40 mouse cellular contexts compared by ENCODE assay signal in genomic region chr16:59269097-59269496, GRCm38 (mm10). TPM values are rescaled to one million over a fixed set of nuclear protein-coding genes. Genes with fewer than 3 reads are reported as not detected.
"Had no signal": no experiment of that assay in that cellular context is flagged by ENCODE, and none has a peak within 500 bp of the region (broad histone marks: within the 10 kb centered on the region; RNA-seq: fewer than 3 reads in every experiment).

No protein-coding gene starts in this region.

RNA-seq across cellular contexts. Expression of gene Olfr201, which starts 3.3 kb away (rescaled TPM):
- total RNA-seq: left cerebral cortex, postnatal 10 days; left cerebral cortex, postnatal 14 days; left cerebral cortex, postnatal 25 days; left cerebral cortex, postnatal 36 days; left cerebral cortex, postnatal 4 days; liver, adult 2 months; megakaryocyte progenitor cell, adult 5-6 weeks; megakaryocyte, adult 5-6 weeks; megakaryocyte-erythroid progenitor cell, adult 5-6 weeks; midbrain, postnatal 0 days; monocyte, adult 5-6 weeks had no signal
- polyA plus RNA-seq: limb, embryonic 10.5 days; limb, embryonic 11.5 days; limb, embryonic 12.5 days; limb, embryonic 13.5 days; limb, embryonic 14.5 days; limb, embryonic 15.5 days; liver, adult 2 months; liver, embryonic 11.5 days; liver, postnatal 0 days; lung, adult 2 months; lung, embryonic 14.5 days; lung, embryonic 15.5 days; lung, embryonic 16.5 days; lung, postnatal 0 days; macrophage; midbrain, embryonic 11.5 days; midbrain, embryonic 12.5 days; midbrain, embryonic 13.5 days; midbrain, embryonic 14.5 days; midbrain, embryonic 15.5 days; midbrain, embryonic 16.5 days; midbrain, postnatal 0 days; myocyte; neural tube, embryonic 11.5 days; neural tube, embryonic 12.5 days had no signal

RNA-seq across cellular contexts. Expression of gene Olfr202, which starts 17.5 kb away (rescaled TPM):
- total RNA-seq: left cerebral cortex, postnatal 10 days; left cerebral cortex, postnatal 14 days; left cerebral cortex, postnatal 25 days; left cerebral cortex, postnatal 36 days; left cerebral cortex, postnatal 4 days; liver, adult 2 months; megakaryocyte progenitor cell, adult 5-6 weeks; megakaryocyte, adult 5-6 weeks; megakaryocyte-erythroid progenitor cell, adult 5-6 weeks; midbrain, postnatal 0 days; monocyte, adult 5-6 weeks had no signal
- polyA plus RNA-seq: limb, embryonic 10.5 days; limb, embryonic 11.5 days; limb, embryonic 12.5 days; limb, embryonic 13.5 days; limb, embryonic 14.5 days; limb, embryonic 15.5 days; liver, adult 2 months; liver, embryonic 11.5 days; liver, embryonic 12.5 days; liver, embryonic 13.5 days; liver, embryonic 14.5 days; liver, embryonic 15.5 days; liver, embryonic 16.5 days; liver, postnatal 0 days; lung, adult 2 months; lung, embryonic 14.5 days; lung, embryonic 15.5 days; lung, embryonic 16.5 days; lung, postnatal 0 days; macrophage; midbrain, embryonic 10.5 days; midbrain, embryonic 11.5 days; midbrain, embryonic 12.5 days; midbrain, embryonic 13.5 days; midbrain, embryonic 14.5 days; midbrain, embryonic 15.5 days; midbrain, embryonic 16.5 days; midbrain, postnatal 0 days; myocyte; neural tube, embryonic 11.5 days; neural tube, embryonic 12.5 days had no signal

RNA-seq across cellular contexts. Expression of gene Olfr203, which starts 29.6 kb away (rescaled TPM):
- total RNA-seq: left cerebral cortex, postnatal 10 days; left cerebral cortex, postnatal 14 days; left cerebral cortex, postnatal 25 days; left cerebral cortex, postnatal 36 days; left cerebral cortex, postnatal 4 days; liver, adult 2 months; megakaryocyte progenitor cell, adult 5-6 weeks; megakaryocyte, adult 5-6 weeks; megakaryocyte-erythroid progenitor cell, adult 5-6 weeks; midbrain, postnatal 0 days; monocyte, adult 5-6 weeks had no signal
- polyA plus RNA-seq: limb, embryonic 10.5 days; limb, embryonic 11.5 days; limb, embryonic 12.5 days; limb, embryonic 13.5 days; limb, embryonic 14.5 days; limb, embryonic 15.5 days; liver, adult 2 months; liver, embryonic 11.5 days; liver, embryonic 12.5 days; liver, embryonic 13.5 days; liver, embryonic 14.5 days; liver, embryonic 15.5 days; liver, embryonic 16.5 days; liver, postnatal 0 days; lung, adult 2 months; lung, embryonic 14.5 days; lung, embryonic 15.5 days; lung, embryonic 16.5 days; lung, postnatal 0 days; macrophage; midbrain, embryonic 10.5 days; midbrain, embryonic 11.5 days; midbrain, embryonic 12.5 days; midbrain, embryonic 13.5 days; midbrain, embryonic 14.5 days; midbrain, embryonic 15.5 days; midbrain, embryonic 16.5 days; midbrain, postnatal 0 days; myocyte; neural tube, embryonic 11.5 days; neural tube, embryonic 12.5 days had no signal

RNA-seq across cellular contexts. Expression of gene Olfr204, which starts 49.0 kb away (rescaled TPM):
- total RNA-seq: left cerebral cortex, postnatal 10 days; left cerebral cortex, postnatal 25 days; liver, adult 2 months; megakaryocyte, adult 5-6 weeks; megakaryocyte-erythroid progenitor cell, adult 5-6 weeks; midbrain, postnatal 0 days; monocyte, adult 5-6 weeks had no signal
- polyA plus RNA-seq: limb, embryonic 10.5 days; limb, embryonic 11.5 days; limb, embryonic 12.5 days; limb, embryonic 13.5 days; limb, embryonic 14.5 days; limb, embryonic 15.5 days; liver, adult 2 months; liver, embryonic 11.5 days; liver, embryonic 12.5 days; liver, embryonic 13.5 days; liver, embryonic 14.5 days; liver, embryonic 15.5 days; liver, embryonic 16.5 days; liver, postnatal 0 days; lung, adult 2 months; lung, embryonic 14.5 days; lung, embryonic 15.5 days; lung, embryonic 16.5 days; lung, postnatal 0 days; macrophage; midbrain, embryonic 10.5 days; midbrain, embryonic 11.5 days; midbrain, embryonic 12.5 days; midbrain, embryonic 13.5 days; midbrain, embryonic 14.5 days; midbrain, embryonic 15.5 days; midbrain, embryonic 16.5 days; midbrain, postnatal 0 days; myocyte; neural tube, embryonic 11.5 days; neural tube, embryonic 12.5 days had no signal

RNA-seq across cellular contexts. Expression of gene Olfr199, which starts 49.5 kb away (rescaled TPM):
- total RNA-seq: left cerebral cortex, postnatal 10 days; left cerebral cortex, postnatal 14 days; left cerebral cortex, postnatal 25 days; left cerebral cortex, postnatal 36 days; left cerebral cortex, postnatal 4 days; liver, adult 2 months; megakaryocyte progenitor cell, adult 5-6 weeks; megakaryocyte, adult 5-6 weeks; megakaryocyte-erythroid progenitor cell, adult 5-6 weeks; midbrain, postnatal 0 days; monocyte, adult 5-6 weeks had no signal
- polyA plus RNA-seq: limb, embryonic 10.5 days; limb, embryonic 11.5 days; limb, embryonic 12.5 days; limb, embryonic 13.5 days; limb, embryonic 14.5 days; limb, embryonic 15.5 days; liver, adult 2 months; liver, embryonic 11.5 days; liver, embryonic 12.5 days; liver, embryonic 13.5 days; liver, embryonic 14.5 days; liver, embryonic 15.5 days; liver, embryonic 16.5 days; liver, postnatal 0 days; lung, adult 2 months; lung, embryonic 14.5 days; lung, embryonic 15.5 days; lung, embryonic 16.5 days; lung, postnatal 0 days; macrophage; midbrain, embryonic 10.5 days; midbrain, embryonic 11.5 days; midbrain, embryonic 12.5 days; midbrain, embryonic 13.5 days; midbrain, embryonic 14.5 days; midbrain, embryonic 15.5 days; midbrain, embryonic 16.5 days; midbrain, postnatal 0 days; myocyte; neural tube, embryonic 11.5 days; neural tube, embryonic 12.5 days had no signal
